Mouse (Mus musculus) lung, adult 2 months (tissue): ENCODE results near the gene C77080. TPM values are rescaled to one million over a fixed set of nuclear protein-coding genes. Genes with fewer than 3 reads are reported as not detected.

Experiments used
- DNase-seq: peaks from one replicate; pipeline ENCODE4 v3.0.0; 2022
- H3K4me1 ChIP-seq: fragments of 200-500 bp; 2 replicates; pipeline ENCODE4 v1.6.1; 2011; ENCODE audit warnings: low read length; ENCODE audit not compliant: control insufficient read depth, insufficient read depth
- H3K4me3 ChIP-seq: fragments of 200-500 bp; replicated peaks from 2 replicates; pipeline ENCODE3; 2011; ENCODE audit warnings: low read depth, mild to moderate bottlenecking, control low read depth, low read length; ENCODE audit errors: extremely low read depth
- CTCF ChIP-seq: fragments of 200-500 bp; IDR thresholded peaks from 2 replicates; pipeline ENCODE4 v1.5.1; 2011; ENCODE audit warnings: mild to moderate bottlenecking, low read length, control low read depth; ENCODE audit not compliant: insufficient read depth
- POLR2A ChIP-seq: fragments of 200-500 bp; IDR thresholded peaks from 2 replicates; pipeline ENCODE4 v1.6.1; 2011; ENCODE audit warnings: low read depth, mild to moderate bottlenecking, control low read depth, low read length, borderline replicate concordance; ENCODE audit errors: extremely low read depth
- WGBS: fragments of 180-500 bp; shearing (Covaris S2); methylation state at CpG from one replicate; pipeline ENCODE4 v1.1.7; 2018; 5-methylcytosine and 5-hydroxymethylcytosine counted together
- polyA plus RNA-seq: library from polyadenylated mRNA; depleted of rRNA; stranded (reverse); fragments of >200 nt; gene quantifications from 2 replicates; pipeline ENCODE4 v1.2.3, GENCODE M21; 2012

C77080 gene
- polyA plus RNA-seq, 1 experiment: 47.1 TPM

GRCm38 (mm10) chr4:129206792-129207191 is 54.4 kb downstream of the C77080 start:
- WGBS: 55% methylated on average over 8 of the region's 8 CpGs
- H3K4me3 ChIP-seq: no peak overlapping the region
- no peaks in the 10 kb centered on the region for H3K4me1 ChIP-seq
- TF ChIP-seq CTCF: no peak
- TF ChIP-seq POLR2A: no peak
- DNase-seq: no peak

- Histone ChIP-seq H3K4me3 (no peak overlapping the region), H3K4me1 (no peaks in the 10 kb centered on the region)
- DNase-seq: no peak
- 87% methylated on average over 10 of the region's 10 CpGs for WGBS
- TF ChIP-seq POLR2A (no peak), CTCF (no peak)
Observed at GRCm38 (mm10) chr4:129204655-129205054, 56.5 kb downstream of the C77080 start.

- 95% methylated on average over 6 of the region's 6 CpGs for WGBS
- DNase-seq: no peak
- H3K4me3 ChIP-seq: no peak overlapping the region
- TF ChIP-seq POLR2A: no peak
- no peak for TF ChIP-seq CTCF
- H3K4me1 ChIP-seq: no peaks in the 10 kb centered on the region; the same call in 1 of the 2 replicates
Observed at GRCm38 (mm10) chr4:129197514-129197913, 63.7 kb downstream of the C77080 start.

- TF ChIP-seq CTCF (no peak), POLR2A (no peak)
- H3K4me3 ChIP-seq: no peak overlapping the region
- 88% methylated on average over 1 of the region's 1 CpGs for WGBS
- H3K4me1 ChIP-seq: peaks cover 4% of the 10 kb centered on the region
- no peak for DNase-seq
Observed at GRCm38 (mm10) chr4:129194280-129194679, 66.9 kb downstream of the C77080 start.

- peaks cover 4% of the 10 kb centered on the region for H3K4me1 ChIP-seq
- DNase-seq: no peak
- no peak for TF ChIP-seq POLR2A
- TF ChIP-seq CTCF: no peak
- 73% methylated on average over 5 of the region's 5 CpGs for WGBS
- H3K4me3 ChIP-seq: no peak overlapping the region
Observed at GRCm38 (mm10) chr4:129191691-129192090, 69.5 kb downstream of the C77080 start.

GRCm38 (mm10) chr4:129190538-129190937 is 70.7 kb downstream of the C77080 start:
- DNase-seq: no peak
- Histone ChIP-seq H3K4me3 (peak overlapping the region; percentile 74), H3K4me1 (peaks cover 4% of the 10 kb centered on the region)
- TF ChIP-seq CTCF: no peak
- no peak for TF ChIP-seq POLR2A
- WGBS: under 1% methylated on average over 12 of the region's 12 CpGs

GRCm38 (mm10) chr4:129189542-129190519 is 71.4 kb downstream of the C77080 start, which contains the start of the genes S100pbp and Yars:
Gene S100pbp, minus strand, starts transcription at chr4:129189727.
Gene Yars, plus strand, starts transcription at chr4:129189760.
- peak; percentile 97 for DNase-seq
- WGBS: under 1% methylated on average over 58 of the region's 58 CpGs
- Histone ChIP-seq H3K4me1 (peaks cover 4% of the 10 kb centered on the region), H3K4me3 (peak within 1 kb of the TSS; percentile 74)
- TF ChIP-seq POLR2A (peak; percentile 68; the same call in 1 of the 2 replicates), CTCF (no peak)

- Histone ChIP-seq H3K4me3 (peak overlapping the region; percentile 72), H3K4me1 (peaks cover 4% of the 10 kb centered on the region)
- under 1% methylated on average over 66 of the region's 74 CpGs for WGBS
- TF ChIP-seq CTCF: no peak
- peak; percentile 28; the same call in 1 of the 2 replicates for TF ChIP-seq POLR2A
- peak; percentile 60 for DNase-seq
Observed at GRCm38 (mm10) chr4:129188803-129189541, 72.2 kb downstream of the C77080 start.

- H3K4me3 ChIP-seq: no peak overlapping the region
Observed at GRCm38 (mm10) chr4:129188041-129188659, 73.1 kb downstream of the C77080 start.

More at GRCm38 (mm10) chr4:129188041-129188659, 73.1 kb downstream of the C77080 start:
- DNase-seq: no peak
- 50% methylated on average over 5 of the region's 5 CpGs for WGBS
- peaks cover 4% of the 10 kb centered on the region for H3K4me1 ChIP-seq
- TF ChIP-seq POLR2A (no peak), CTCF (no peak)
